ENCODE assay signal across 22 mouse cellular contexts in the genomic region with DNA sequence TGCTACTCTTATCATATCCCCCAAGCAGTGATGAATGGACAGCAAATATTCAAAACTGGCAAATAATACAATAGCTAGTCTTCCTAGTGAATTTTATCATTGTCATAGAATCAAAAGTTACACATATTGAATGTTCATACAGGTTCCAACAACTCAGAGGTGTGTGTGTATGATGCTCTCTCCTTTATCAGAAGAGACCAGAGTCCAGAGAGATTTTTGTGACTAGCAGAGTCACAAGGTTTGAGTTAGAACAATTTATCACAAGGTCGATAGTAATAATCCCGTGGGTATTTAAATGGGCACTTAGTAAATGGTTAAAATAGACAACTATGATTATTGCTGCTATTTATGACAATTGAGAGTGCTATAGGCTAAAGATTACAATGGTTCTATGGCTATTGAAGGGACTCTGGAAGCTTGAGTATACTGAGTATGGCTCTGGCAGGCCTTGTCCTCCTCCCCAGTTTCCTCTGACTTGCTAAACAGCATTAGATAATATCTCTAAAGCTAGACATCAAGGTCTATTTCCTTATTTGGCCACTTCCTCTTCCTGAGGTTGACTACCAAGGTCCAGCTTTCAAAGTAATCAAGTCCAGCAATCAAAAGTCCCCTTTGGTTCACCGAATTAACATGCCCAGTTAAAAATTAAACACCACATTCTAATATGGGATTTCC. TPM values are rescaled to one million over a fixed set of nuclear protein-coding genes. Genes with fewer than 3 reads are reported as not detected.
DNase-seq lines count a peak whose midpoint lies in the region; ATAC-seq and TF ChIP-seq lines count a peak whose summit lies in the region.
"Had no signal": no experiment of that assay in that cellular context is flagged by ENCODE, and none has a peak within 500 bp of the region (broad histone marks: within the 10 kb centered on the region; RNA-seq: fewer than 3 reads in every experiment).

No protein-coding gene starts in this region.

- DNase-seq in liver, adult 2 months (ENCODE audit: extremely low read depth, low read depth, low spot score): peak; percentile 26
- no peak for DNase-seq in liver
- peak; percentile 13 to 50 for DNase-seq in natural killer cell, adult 2 months (ENCODE audit: low spot score in 2 of 2)
- no peak for DNase-seq in adrenal gland, adult 2 months
- DNase-seq in yolk sac, embryonic 10.5 days (ENCODE audit: low spot score): no peak
- DNase-seq: adrenal gland, adult 8-10 months; adrenal gland, postnatal 36 days; cerebellum, adult 2 months; cerebellum, postnatal 10 days; forebrain, postnatal 0 days; gastrocnemius, postnatal 14 days; heart, adult 18-20 months; heart, postnatal 14 days had no signal

- H3K4me3 ChIP-seq in liver, adult 2 months (ENCODE audit: insufficient read depth, low read depth, low read length): no peak overlapping the region
- H3K4me3 ChIP-seq in intestine, postnatal 0 days (ENCODE audit: low read depth, low read length): no peak overlapping the region
- H3K4me3 ChIP-seq: embryonic facial prominence, embryonic 10.5 days; forebrain, embryonic 13.5 days; heart, embryonic 10.5 days; heart, embryonic 15.5 days; hindbrain, embryonic 13.5 days had no signal

- no peaks in the 10 kb centered on the region for H3K36me3 ChIP-seq in liver, adult 2 months (ENCODE audit: control insufficient read depth, insufficient read depth, low read length)
- H3K36me3 ChIP-seq in intestine, postnatal 0 days (ENCODE audit: control insufficient read depth, insufficient read depth): no peaks in the 10 kb centered on the region
- H3K36me3 ChIP-seq: embryonic facial prominence, embryonic 10.5 days; heart, embryonic 10.5 days; heart, embryonic 15.5 days; hindbrain, embryonic 13.5 days had no signal

- no peak for TF ChIP-seq POLR2A in liver, adult 2 months (IDR thresholded peaks at IDR 0.05; ENCODE audit: extremely low read depth, insufficient read depth, low read length)

- no peak for TF ChIP-seq CTCF in liver, adult 2 months (IDR thresholded peaks at IDR 0.05; ENCODE audit: low read depth, low read length)
- TF ChIP-seq CTCF in intestine, postnatal 0 days (IDR thresholded peaks at IDR 0.05; ENCODE audit: low read depth): no peak

- H3K9me3 ChIP-seq in intestine, postnatal 0 days (ENCODE audit: control insufficient read depth): no peaks in the 10 kb centered on the region
- H3K9me3 ChIP-seq: embryonic facial prominence, embryonic 10.5 days; forebrain, embryonic 13.5 days; heart, embryonic 10.5 days; heart, embryonic 15.5 days; hindbrain, embryonic 13.5 days had no signal

- no peak overlapping the region for H3K4me2 ChIP-seq in intestine, postnatal 0 days (replicated peaks; ENCODE audit: low read depth)
- H3K4me2 ChIP-seq: forebrain, embryonic 13.5 days; heart, embryonic 15.5 days; hindbrain, embryonic 13.5 days had no signal

- H3K79me2 ChIP-seq in liver, adult 2 months (ENCODE audit: control insufficient read depth, insufficient read depth, low read length): no peaks in the 10 kb centered on the region

- 57% methylated on average over 3 of the region's 3 CpGs for WGBS in liver, adult 2 months
- WGBS in intestine, postnatal 0 days: 37% methylated on average over 3 of the region's 3 CpGs

- 0 out of 2 replicates have a peak, but pooled peaks cover 1% of the 10 kb centered on the region for H3K27me3 ChIP-seq in liver, adult 2 months (ENCODE audit: control insufficient read depth, insufficient read depth, low read length)
- no peaks in the 10 kb centered on the region for H3K27me3 ChIP-seq in intestine, postnatal 0 days (replicated peaks; ENCODE audit: control insufficient read depth, insufficient read depth, low read length)
- H3K27me3 ChIP-seq: forebrain, embryonic 13.5 days; heart, embryonic 15.5 days; hindbrain, embryonic 13.5 days had no signal

- H3K27ac ChIP-seq in liver, adult 2 months (replicated peaks; ENCODE audit: insufficient read depth, low read depth, low read length): no peak overlapping the region
- H3K27ac ChIP-seq in intestine, postnatal 0 days (ENCODE audit: low read depth, low read length): no peak overlapping the region
- H3K27ac ChIP-seq: embryonic facial prominence, embryonic 10.5 days; forebrain, embryonic 13.5 days; heart, embryonic 10.5 days; heart, embryonic 15.5 days; hindbrain, embryonic 13.5 days had no signal

- no peak overlapping the region for H3K9ac ChIP-seq in liver, adult 2 months (ENCODE audit: low read depth, low read length)
- H3K9ac ChIP-seq in intestine, postnatal 0 days (ENCODE audit: low read depth, low read length): no peak overlapping the region
- H3K9ac ChIP-seq: forebrain, embryonic 13.5 days; forebrain, postnatal 0 days; heart, embryonic 15.5 days; hindbrain, embryonic 13.5 days had no signal

- no peaks in the 10 kb centered on the region for H3K4me1 ChIP-seq in liver, adult 2 months (ENCODE audit: control insufficient read depth, insufficient read depth, low read length)
- H3K4me1 ChIP-seq in intestine, postnatal 0 days (replicated peaks; ENCODE audit: control insufficient read depth, insufficient read depth, low read length): no peaks in the 10 kb centered on the region; the same call in 1 of the 2 replicates
- H3K4me1 ChIP-seq: embryonic facial prominence, embryonic 10.5 days; heart, embryonic 15.5 days had no signal

- ATAC-seq in intestine, postnatal 0 days: peak; percentile 88
- ATAC-seq: forebrain, embryonic 13.5 days; forebrain, postnatal 0 days had no signal

RNA-seq across cellular contexts. Expression of gene Xcl1, which starts 21.5 kb away (rescaled TPM):
- 0.34 and 0.65 TPM in 2 replicates for total RNA-seq in liver, adult 2 months (2014; rRNA removed)
- polyA plus RNA-seq in liver, adult 2 months (2012; rRNA removed): 0.30 and 0.89 TPM in 2 replicates
- 0.31 TPM in 1 of 2 replicates, not detected in the other for polyA plus RNA-seq in intestine, postnatal 0 days (2015; fragmentation: Nextera tagmentation; extraction: Ambion mirVana)
- under 1 TPM in 1 of 2 experiments, not detected in 1; 0.83 TPM for total RNA-seq in adrenal gland, adult 2 months (2021)
- not detected in 2 replicates for polyA plus RNA-seq in adrenal gland, adult 2 months (2012; rRNA removed)
- total RNA-seq: ES-E14; forebrain, postnatal 0 days; gastrocnemius, adult 18-20 months; gastrocnemius, postnatal 14 days; heart, postnatal 14 days had no signal
- polyA plus RNA-seq: cerebellum, adult 2 months; embryonic facial prominence, embryonic 10.5 days; embryonic facial prominence, embryonic 14.5 days; forebrain, embryonic 13.5 days; forebrain, postnatal 0 days; heart, embryonic 10.5 days; hindbrain, embryonic 13.5 days had no signal

Comparison
In these comparisons a context has a peak if more than half of its experiments do, and no peak if none do; other contexts are left out.
1. DNase-seq: peak in liver, adult 2 months (single experiment) and natural killer cell, adult 2 months (2 of 2); none in liver (single experiment), adrenal gland, adult 2 months (single experiment) and yolk sac, embryonic 10.5 days (single experiment).